Mouse (Mus musculus) heart, embryonic 14.5 days (tissue): ENCODE data around the gene Srp14. TPM values are rescaled to one million over a fixed set of nuclear protein-coding genes. Genes with fewer than 3 reads are reported as not detected.

Experiments used
- ATAC-seq: fragments of 200-750 bp; cut with Nextera tagmentation; 2 replicates; pipeline ENCODE4 v1.8.0; 2017; ENCODE audit warnings: low read depth, moderate TSS enrichment; ENCODE audit not compliant: insufficient number of reproducible peaks, insufficient read depth, low FRiP score
- H3K27ac ChIP-seq, 2 experiments: fragments of 200-500 bp in 1 of 2; fragments of 300-500 bp in 1 of 2; sonication (generic) in 1 of 2; replicated peaks in 1 of 2; 2 replicates each; pipeline ENCODE4 v1.5.1; 2012 to 2014; ENCODE audit warnings: low read depth in 2 of 2, low read length in 2 of 2, control low read depth in 1 of 2, mild to moderate bottlenecking in 1 of 2, mixed read lengths in 1 of 2; ENCODE audit not compliant: control insufficient read depth in 1 of 2, insufficient read depth in 1 of 2
- H3K27me3 ChIP-seq: fragments of 300-500 bp; sonication (generic); 2 replicates; pipeline ENCODE4 v1.6.1; 2014; ENCODE audit warnings: mild to moderate bottlenecking, low read length, control low read depth; ENCODE audit not compliant: control insufficient read depth, insufficient read depth
- H3K36me3 ChIP-seq: fragments of 300-500 bp; sonication (generic); 2 replicates; pipeline ENCODE4 v1.6.1; 2014; ENCODE audit warnings: mild to moderate bottlenecking, control low read depth, low read length, mixed read lengths; ENCODE audit not compliant: control insufficient read depth, insufficient read depth
- H3K4me1 ChIP-seq, 2 experiments: fragments of 200-500 bp in 1 of 2; fragments of 300-500 bp in 1 of 2; sonication (generic) in 1 of 2; 2 replicates each; pipeline ENCODE4 v1.6.1; 2012 to 2014; ENCODE audit warnings: low read length in 2 of 2, control low read depth in 1 of 2, mixed read lengths in 1 of 2; ENCODE audit not compliant: control insufficient read depth in 2 of 2, insufficient read depth in 2 of 2
- H3K4me2 ChIP-seq: fragments of 300-500 bp; sonication (generic); 2 replicates; pipeline ENCODE4 v1.6.1; 2014; ENCODE audit warnings: mild to moderate bottlenecking, low read length
- H3K4me3 ChIP-seq, 2 experiments: fragments of 200-500 bp in 1 of 2; fragments of 300-500 bp in 1 of 2; sonication (generic) in 1 of 2; 2 replicates each; pipeline ENCODE4 v1.5.1; 2012 to 2014; ENCODE audit warnings: low read length in 2 of 2, mild to moderate bottlenecking in 2 of 2, control low read depth in 1 of 2, low read depth in 1 of 2, moderate library complexity in 1 of 2; ENCODE audit not compliant: control insufficient read depth in 1 of 2, insufficient read depth in 1 of 2
- H3K9ac ChIP-seq: fragments of 300-500 bp; sonication (generic); 2 replicates; pipeline ENCODE4 v1.6.1; 2014; ENCODE audit warnings: mild to moderate bottlenecking, low read length
- H3K9me3 ChIP-seq: fragments of 300-500 bp; sonication (generic); 2 replicates; pipeline ENCODE4 v1.6.1; 2016; ENCODE audit warnings: low read length, control low read depth; ENCODE audit not compliant: control insufficient read depth
- WGBS: fragments of 180-500 bp; shearing (Covaris S2); extraction: QIAGEN DNeasy Blood & Tissue Kit; methylation state at CpG from one replicate; pipeline ENCODE4 v1.1.7; 2014; 5-methylcytosine and 5-hydroxymethylcytosine counted together
- polyA plus RNA-seq: library from polyadenylated mRNA; unstranded; fragments of >200 nt; fragmentation: Nextera tagmentation; extraction: Ambion mirVana; gene quantifications from 2 replicates; pipeline ENCODE4 v1.2.1, GENCODE M21; 2014

Gene Srp14
- polyA plus RNA-seq, 1 experiment from 2014 or later = 239 TPM

DNA sequence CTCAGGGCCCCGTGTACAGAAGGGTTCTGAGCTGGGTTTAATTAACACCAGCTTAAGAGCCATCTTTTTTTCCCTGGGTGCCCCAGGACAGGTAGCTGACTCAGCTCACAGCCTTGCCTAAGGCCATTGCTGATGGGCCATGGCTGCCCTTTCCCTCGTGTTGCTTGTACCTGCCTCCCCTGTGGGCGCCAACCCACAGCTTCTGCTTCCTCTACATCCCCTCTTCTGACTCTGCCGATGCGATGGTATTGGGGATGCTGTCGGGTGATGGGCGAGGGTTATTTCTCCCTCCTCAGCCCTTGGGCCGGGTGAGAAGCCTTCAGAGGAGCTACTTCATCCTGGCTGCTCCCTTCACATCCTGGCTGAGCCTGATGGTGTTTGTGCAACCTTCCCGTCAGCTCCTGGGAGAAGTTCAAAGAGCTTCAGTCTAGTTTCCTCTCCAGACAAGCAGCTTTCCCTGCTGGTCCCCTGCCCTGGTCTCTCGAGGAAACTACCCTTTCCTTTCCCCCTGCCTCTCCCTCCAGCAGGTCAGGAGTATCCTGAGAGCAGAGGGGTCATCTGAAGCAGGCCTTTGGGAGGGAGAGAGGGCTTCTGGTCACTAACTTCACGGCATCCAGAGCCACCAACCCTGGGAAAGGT is 32.4 kb upstream of the Srp14 start:
- Histone ChIP-seq H3K36me3 (no peaks in the 10 kb centered on the region), H3K9ac (no peak overlapping the region), H3K4me3 (no peak overlapping the region), H3K27ac (peak overlapping the region; percentile 5 to 31; a peak in 2 of 4 replicates), H3K4me1 (peaks cover 20 to 21% of the 10 kb centered on the region in 2 experiments; a peak in 3 of 4 replicates), H3K27me3 (no peaks in the 10 kb centered on the region), H3K4me2 (no peak overlapping the region), H3K9me3 (no peaks in the 10 kb centered on the region)
- ATAC-seq = no peak
- WGBS = 58% methylated on average over 11 of the region's 11 CpGs

DNA sequence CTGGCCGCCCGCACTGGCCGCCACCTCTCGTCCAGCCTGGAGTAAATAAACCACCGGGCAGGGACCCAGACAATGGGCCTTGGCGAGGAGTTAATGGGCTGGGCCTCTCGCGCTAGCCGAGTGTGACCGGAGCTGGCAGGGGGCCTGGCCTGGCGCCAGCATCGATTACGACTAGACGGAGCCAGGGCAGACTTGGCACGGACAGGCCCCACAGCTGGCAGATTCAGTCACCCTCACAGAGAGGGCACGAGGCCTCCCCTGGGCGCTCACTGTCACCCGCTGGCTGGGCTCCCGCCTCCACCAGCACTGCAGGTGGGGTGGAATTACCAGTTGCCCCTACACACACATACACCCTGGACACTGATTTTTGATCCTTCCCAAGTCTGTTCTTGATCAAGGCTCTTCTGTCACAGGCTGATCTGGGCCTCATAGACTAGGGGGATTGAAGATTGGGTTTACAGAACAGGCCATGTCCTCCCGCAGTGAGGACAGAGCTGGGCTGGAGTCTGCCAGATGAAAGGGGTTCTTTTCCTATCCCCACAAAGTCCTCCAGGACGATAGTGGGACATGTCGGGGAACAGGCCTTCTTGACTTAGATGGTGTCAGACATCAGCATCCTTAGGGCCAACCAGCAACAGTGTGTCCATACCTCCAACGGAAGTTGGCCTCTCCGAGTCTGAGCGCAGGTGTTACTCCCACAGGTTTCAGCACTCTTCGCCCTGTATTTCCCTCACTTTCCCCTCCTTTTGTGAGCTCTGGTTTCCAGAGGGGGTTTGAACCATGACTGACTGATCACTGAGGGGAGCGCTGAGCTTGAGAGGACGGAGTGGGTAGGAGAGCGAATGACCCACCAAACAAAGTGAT is 31.2 kb upstream of the Srp14 start:
- H3K27ac ChIP-seq = peak overlapping the region; percentile 58 to 76; a peak in 3 of 4 replicates
- ATAC-seq = peak; percentile 82
- WGBS = 45% methylated on average over 29 of the region's 29 CpGs
- H3K4me3 ChIP-seq = no peak overlapping the region
- peak overlapping the region; percentile 39; the same call in 1 of the 2 replicates for H3K4me2 ChIP-seq
- no peaks in the 10 kb centered on the region for H3K9me3 ChIP-seq
- peaks cover 20 to 21% of the 10 kb centered on the region in 2 experiments; a peak in 3 of 4 replicates for H3K4me1 ChIP-seq
- H3K27me3 ChIP-seq = no peaks in the 10 kb centered on the region
- H3K9ac ChIP-seq = peak overlapping the region; percentile 62
- no peaks in the 10 kb centered on the region for H3K36me3 ChIP-seq

DNA sequence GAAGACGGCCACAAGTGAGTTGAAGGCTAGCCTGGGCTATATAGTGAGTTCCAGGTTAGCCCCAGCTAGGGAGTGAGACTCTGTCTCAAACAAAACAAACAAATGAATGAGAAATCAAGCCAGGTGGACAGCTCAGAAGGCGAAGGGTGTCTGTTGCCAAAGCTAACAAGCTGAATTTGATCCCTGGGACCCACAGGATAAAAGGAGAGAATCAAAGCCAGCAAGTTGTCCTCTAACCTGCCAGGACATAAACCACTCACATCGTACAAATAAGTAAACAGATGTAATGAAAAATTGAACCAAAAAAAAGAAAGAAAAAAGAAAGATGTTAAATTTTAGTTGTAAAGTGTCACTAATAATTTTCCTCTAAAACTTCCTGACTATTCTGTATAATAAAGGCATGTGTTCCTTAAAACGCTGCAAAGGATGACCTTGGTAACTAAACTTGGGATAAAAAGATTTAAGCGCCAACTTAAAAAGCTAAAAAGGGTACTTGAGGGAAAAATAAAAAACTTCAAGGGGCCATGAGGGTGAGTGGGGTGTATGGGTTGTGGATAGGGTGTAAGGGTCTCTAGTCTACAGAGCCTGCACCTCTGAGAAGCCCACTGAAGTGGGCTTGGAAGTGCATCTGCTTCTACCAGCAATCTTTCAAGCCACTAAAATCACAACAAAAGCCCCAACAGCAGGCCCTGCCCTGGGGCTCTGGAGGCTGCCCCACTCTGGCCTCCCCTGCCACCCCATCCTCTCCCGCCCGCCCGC is 30.4 kb upstream of the Srp14 start:
- peak overlapping the region; percentile 62 for H3K9ac ChIP-seq
- no peaks in the 10 kb centered on the region for H3K27me3 ChIP-seq
- no peaks in the 10 kb centered on the region for H3K9me3 ChIP-seq
- 0 out of 2 replicates have a peak, but pooled peaks have one; percentile 14 for ATAC-seq
- H3K4me2 ChIP-seq = peak overlapping the region; percentile 39; the same call in 1 of the 2 replicates
- H3K36me3 ChIP-seq = no peaks in the 10 kb centered on the region
- H3K27ac ChIP-seq = peak overlapping the region; percentile 43 to 76; a peak in 3 of 4 replicates
- H3K4me1 ChIP-seq = peaks cover 19 to 21% of the 10 kb centered on the region in 2 experiments; a peak in 3 of 4 replicates
- H3K4me3 ChIP-seq = no peak overlapping the region
- WGBS = 67% methylated on average over 8 of the region's 8 CpGs

DNA sequence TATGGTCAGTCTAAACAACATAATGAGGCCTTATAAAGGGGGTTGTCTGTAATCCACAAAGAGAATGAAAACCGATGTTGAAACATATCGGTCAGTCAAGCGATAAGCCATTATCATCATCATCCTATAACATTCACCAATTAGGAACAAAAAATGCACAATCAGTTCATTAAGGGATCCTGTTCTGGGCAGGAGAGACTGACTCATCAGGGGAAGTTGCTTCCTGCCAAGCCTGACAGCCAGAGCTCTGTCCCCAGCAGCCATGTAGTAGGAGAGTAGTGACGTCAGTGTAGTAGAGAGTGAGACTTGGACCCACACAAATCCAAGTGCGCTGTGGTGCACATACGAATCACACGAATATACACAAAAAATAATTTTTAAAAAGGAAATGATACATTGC is 27.6 kb upstream of the Srp14 start:
- Histone ChIP-seq H3K4me1 (peaks cover 16 to 21% of the 10 kb centered on the region in 2 experiments; a peak in 3 of 4 replicates), H3K27ac (no peak overlapping the region), H3K9ac (no peak overlapping the region), H3K4me3 (no peak overlapping the region), H3K9me3 (no peaks in the 10 kb centered on the region), H3K36me3 (no peaks in the 10 kb centered on the region), H3K4me2 (no peak overlapping the region), H3K27me3 (no peaks in the 10 kb centered on the region)
- ATAC-seq = no peak
- WGBS = 75% methylated on average over 7 of the region's 7 CpGs

DNA sequence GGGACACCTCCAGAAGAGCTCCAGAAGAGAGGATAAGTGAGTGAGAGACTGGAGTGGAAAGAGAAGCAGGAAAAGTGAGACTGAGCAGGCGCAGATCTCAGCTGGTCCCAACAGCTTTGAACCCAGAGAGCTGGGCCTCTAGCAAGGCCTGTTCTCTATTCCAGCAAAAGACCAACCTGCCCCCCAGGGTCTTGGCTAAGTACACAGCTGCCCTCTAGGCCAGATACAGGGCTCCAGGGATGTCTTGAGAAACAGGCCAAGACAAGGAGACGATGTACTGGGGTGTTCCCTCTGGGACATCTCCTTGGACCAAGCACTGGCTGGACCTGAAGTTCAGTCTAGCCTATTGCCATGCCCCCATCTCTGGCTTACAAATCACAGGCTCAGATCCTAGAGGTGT is 20.7 kb upstream of the Srp14 start:
- Histone ChIP-seq H3K4me2 (no peak overlapping the region), H3K36me3 (no peaks in the 10 kb centered on the region), H3K4me1 (peaks cover 3% of the 10 kb centered on the region in 2 experiments; a peak in 2 of 4 replicates), H3K9ac (no peak overlapping the region), H3K9me3 (no peaks in the 10 kb centered on the region), H3K4me3 (no peak overlapping the region), H3K27ac (no peak overlapping the region), H3K27me3 (no peaks in the 10 kb centered on the region)
- no peak for ATAC-seq
- 90% methylated on average over 2 of the region's 2 CpGs for WGBS

DNA sequence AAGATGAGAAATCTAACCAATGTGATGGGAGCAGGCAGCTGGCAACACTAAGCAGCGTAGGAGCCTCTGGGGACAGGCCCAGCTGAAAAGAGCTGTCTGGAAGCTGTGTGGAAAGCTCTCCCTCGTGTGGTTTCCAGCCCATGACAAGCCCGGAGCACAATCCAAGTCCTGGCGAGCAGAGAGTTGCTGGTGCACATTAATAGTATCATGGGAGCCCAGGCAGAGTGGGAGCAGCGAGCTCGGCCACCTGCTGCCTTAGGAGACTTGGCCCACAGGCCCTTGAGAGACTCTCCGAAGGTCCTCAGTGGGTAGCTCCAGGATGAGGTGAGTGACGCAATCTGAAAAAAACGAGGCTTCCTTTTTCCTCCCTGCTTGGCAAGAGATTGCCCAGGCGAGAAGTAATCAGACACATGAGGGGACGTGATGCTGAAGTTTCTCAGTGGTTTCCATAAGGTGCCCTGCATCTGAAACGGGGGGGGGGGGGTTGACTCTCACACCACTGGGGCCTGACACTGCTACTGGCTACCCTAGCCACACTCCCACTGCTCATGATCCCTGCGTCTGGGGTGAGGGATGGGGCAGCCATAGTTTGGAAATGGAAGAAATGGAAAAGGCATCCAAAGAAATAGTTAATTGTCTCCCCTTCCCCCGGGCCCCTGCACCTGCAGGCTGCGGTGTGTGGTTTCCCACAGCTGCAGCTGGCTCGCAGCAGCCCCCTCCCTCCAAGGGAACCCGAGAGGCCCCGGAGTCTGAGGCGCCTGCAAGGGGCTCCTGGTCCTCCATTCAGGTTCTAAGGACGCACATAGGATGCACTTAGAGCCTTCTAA is 19.8 kb upstream of the Srp14 start:
- Histone ChIP-seq H3K27ac (no peak overlapping the region), H3K4me3 (no peak overlapping the region), H3K9me3 (no peaks in the 10 kb centered on the region), H3K4me2 (no peak overlapping the region), H3K9ac (no peak overlapping the region), H3K27me3 (no peaks in the 10 kb centered on the region), H3K36me3 (no peaks in the 10 kb centered on the region), H3K4me1 (peaks cover 3% of the 10 kb centered on the region in 2 experiments; a peak in 2 of 4 replicates)
- no peak for ATAC-seq
- WGBS = 42% methylated on average over 20 of the region's 20 CpGs
